Mouse (Mus musculus): Measurements from ENCODE around the gene Sox5. TPM values are rescaled to one million over a fixed set of nuclear protein-coding genes. Genes with fewer than 3 reads are reported as not detected.

Gene Sox5
- polyA plus RNA-seq, 1 experiment from 2014 or later = 38.9 TPM

GRCm38 (mm10) chr6:144641888-144642287, 139.9 kb downstream of the Sox5 start:
- no peak overlapping the region for H3K27ac ChIP-seq (replicated peaks)
- H3K9ac ChIP-seq = no peak overlapping the region
- H3K36me3 ChIP-seq = no peaks in the 10 kb centered on the region
- 0 out of 2 replicates have a peak, but pooled peaks cover 4% of the 10 kb centered on the region for H3K4me1 ChIP-seq (replicated peaks)
- H3K4me2 ChIP-seq = no peak overlapping the region
- no peak overlapping the region for H3K4me3 ChIP-seq
- ATAC-seq (ENCODE audit: low FRiP score, low read depth) = no peak
- no peaks in the 10 kb centered on the region for H3K9me3 ChIP-seq
- H3K27me3 ChIP-seq = no peaks in the 10 kb centered on the region
- 75% methylated on average over 5 of the region's 5 CpGs for WGBS

GRCm38 (mm10) chr6:144640591-144640990, 141.2 kb downstream of the Sox5 start:
- H3K9ac ChIP-seq = no peak overlapping the region
- no peak for ATAC-seq (ENCODE audit: low FRiP score, low read depth)
- H3K4me1 ChIP-seq (replicated peaks) = 0 out of 2 replicates have a peak, but pooled peaks cover 4% of the 10 kb centered on the region
- H3K9me3 ChIP-seq = no peaks in the 10 kb centered on the region
- WGBS = 78% methylated on average over 3 of the region's 3 CpGs
- H3K36me3 ChIP-seq = no peaks in the 10 kb centered on the region
- no peaks in the 10 kb centered on the region for H3K27me3 ChIP-seq
- no peak overlapping the region for H3K4me2 ChIP-seq
- no peak overlapping the region for H3K4me3 ChIP-seq
- H3K27ac ChIP-seq (replicated peaks) = no peak overlapping the region

- WGBS = 48% methylated on average over 5 of the region's 5 CpGs
- Histone ChIP-seq H3K4me3 (no peak overlapping the region), H3K4me1 (replicated peaks) (0 out of 2 replicates have a peak, but pooled peaks cover 4% of the 10 kb centered on the region), H3K9ac (no peak overlapping the region), H3K27me3 (no peaks in the 10 kb centered on the region), H3K9me3 (no peaks in the 10 kb centered on the region), H3K27ac (replicated peaks) (no peak overlapping the region), H3K4me2 (no peak overlapping the region), H3K36me3 (no peaks in the 10 kb centered on the region)
- no peak for ATAC-seq (ENCODE audit: low FRiP score, low read depth)
Observed at GRCm38 (mm10) chr6:144638547-144638946, 143.2 kb downstream of the Sox5 start.

- no peaks in the 10 kb centered on the region for H3K4me1 ChIP-seq (replicated peaks)
- no peak overlapping the region for H3K4me3 ChIP-seq
- no peaks in the 10 kb centered on the region for H3K36me3 ChIP-seq
- H3K9me3 ChIP-seq = no peaks in the 10 kb centered on the region
- no peaks in the 10 kb centered on the region for H3K27me3 ChIP-seq
- no peak for ATAC-seq (ENCODE audit: low FRiP score, low read depth)
- no peak overlapping the region for H3K9ac ChIP-seq
- 88% methylated on average over 7 of the region's 7 CpGs for WGBS
- no peak overlapping the region for H3K4me2 ChIP-seq
- H3K27ac ChIP-seq (replicated peaks) = no peak overlapping the region
Observed at GRCm38 (mm10) chr6:144627539-144628115, 154.2 kb downstream of the Sox5 start.

- Histone ChIP-seq H3K4me1 (replicated peaks) (no peaks in the 10 kb centered on the region), H3K4me2 (no peak overlapping the region), H3K9ac (no peak overlapping the region), H3K27me3 (no peaks in the 10 kb centered on the region), H3K9me3 (no peaks in the 10 kb centered on the region), H3K36me3 (no peaks in the 10 kb centered on the region), H3K4me3 (no peak overlapping the region), H3K27ac (replicated peaks) (no peak overlapping the region)
- 73% methylated on average over 3 of the region's 3 CpGs for WGBS
- no peak for ATAC-seq (ENCODE audit: low FRiP score, low read depth)
Observed at GRCm38 (mm10) chr6:144621089-144621769, 160.5 kb downstream of the Sox5 start.

GRCm38 (mm10) chr6:144611383-144611791, 170.4 kb downstream of the Sox5 start:
- WGBS = 3% methylated on average over 4 of the region's 4 CpGs
- H3K9me3 ChIP-seq = no peaks in the 10 kb centered on the region
- peak overlapping the region; percentile 24; the same call in 1 of the 2 replicates for H3K4me2 ChIP-seq
- peaks cover 14% of the 10 kb centered on the region for H3K4me1 ChIP-seq (replicated peaks)
- 0 out of 2 replicates have a peak overlapping the region, but pooled peaks have one; percentile 6 for H3K9ac ChIP-seq
- no peaks in the 10 kb centered on the region for H3K36me3 ChIP-seq
- peak; percentile 75; the same call in 1 of the 2 replicates for ATAC-seq (ENCODE audit: low FRiP score, low read depth)
- no peaks in the 10 kb centered on the region for H3K27me3 ChIP-seq
- H3K4me3 ChIP-seq = no peak overlapping the region
- peak overlapping the region; percentile 3 for H3K27ac ChIP-seq (replicated peaks)

- no peak for ATAC-seq (ENCODE audit: low FRiP score, low read depth)
- Histone ChIP-seq H3K27ac (replicated peaks) (peak overlapping the region; percentile 3; the same call in 1 of the 2 replicates), H3K4me1 (replicated peaks) (peaks cover 14% of the 10 kb centered on the region), H3K9ac (0 out of 2 replicates have a peak overlapping the region, but pooled peaks have one; percentile 6), H3K4me2 (peak overlapping the region; percentile 24), H3K9me3 (no peaks in the 10 kb centered on the region), H3K36me3 (no peaks in the 10 kb centered on the region), H3K27me3 (no peaks in the 10 kb centered on the region), H3K4me3 (no peak overlapping the region)
- WGBS = 40% methylated on average over 8 of the region's 8 CpGs
Observed at GRCm38 (mm10) chr6:144610878-144611277, 170.9 kb downstream of the Sox5 start.

- Histone ChIP-seq H3K4me2 (no peak overlapping the region), H3K9ac (no peak overlapping the region), H3K4me3 (no peak overlapping the region), H3K9me3 (no peaks in the 10 kb centered on the region), H3K4me1 (replicated peaks) (peaks cover 4% of the 10 kb centered on the region; the same call in 1 of the 2 replicates), H3K27ac (replicated peaks) (no peak overlapping the region), H3K36me3 (no peaks in the 10 kb centered on the region), H3K27me3 (no peaks in the 10 kb centered on the region)
- WGBS = 92% methylated on average over 4 of the region's 4 CpGs
- ATAC-seq (ENCODE audit: low FRiP score, low read depth) = no peak
Observed at GRCm38 (mm10) chr6:144602883-144603282, 178.9 kb downstream of the Sox5 start.

- no peaks in the 10 kb centered on the region for H3K9me3 ChIP-seq
- peaks cover 16% of the 10 kb centered on the region for H3K4me1 ChIP-seq (replicated peaks)
- no peak overlapping the region for H3K4me3 ChIP-seq
- no peak overlapping the region for H3K9ac ChIP-seq
- H3K4me2 ChIP-seq = no peak overlapping the region
- WGBS = 87% methylated on average over 5 of the region's 5 CpGs
- H3K27me3 ChIP-seq = no peaks in the 10 kb centered on the region
- H3K27ac ChIP-seq (replicated peaks) = no peak overlapping the region
- no peaks in the 10 kb centered on the region for H3K36me3 ChIP-seq
- no peak for ATAC-seq (ENCODE audit: low FRiP score, low read depth)
Observed at GRCm38 (mm10) chr6:144600351-144600750, 181.4 kb downstream of the Sox5 start.

GRCm38 (mm10) chr6:144598324-144598973, 183.3 kb downstream of the Sox5 start:
- Histone ChIP-seq H3K27me3 (no peaks in the 10 kb centered on the region), H3K9ac (no peak overlapping the region), H3K36me3 (no peaks in the 10 kb centered on the region), H3K9me3 (no peaks in the 10 kb centered on the region), H3K4me2 (no peak overlapping the region), H3K4me3 (no peak overlapping the region), H3K4me1 (replicated peaks) (peaks cover 16% of the 10 kb centered on the region), H3K27ac (replicated peaks) (no peak overlapping the region)
- ATAC-seq (ENCODE audit: low FRiP score, low read depth) = no peak
- WGBS = 48% methylated on average over 6 of the region's 6 CpGs

GRCm38 (mm10) chr6:144596536-144597210, 185.1 kb downstream of the Sox5 start:
- Histone ChIP-seq H3K4me1 (replicated peaks) (peaks cover 16% of the 10 kb centered on the region), H3K27me3 (no peaks in the 10 kb centered on the region), H3K9me3 (no peaks in the 10 kb centered on the region), H3K4me2 (no peak overlapping the region), H3K9ac (no peak overlapping the region), H3K27ac (replicated peaks) (no peak overlapping the region), H3K36me3 (no peaks in the 10 kb centered on the region), H3K4me3 (no peak overlapping the region)
- peak; percentile 45; the same call in 1 of the 2 replicates for ATAC-seq (ENCODE audit: low FRiP score, low read depth)
- WGBS = 58% methylated on average over 8 of the region's 8 CpGs

GRCm38 (mm10) chr6:144584854-144585253, 196.9 kb downstream of the Sox5 start:
- Histone ChIP-seq H3K4me3 (no peak overlapping the region), H3K4me1 (replicated peaks) (no peaks in the 10 kb centered on the region), H3K9ac (no peak overlapping the region), H3K4me2 (no peak overlapping the region), H3K36me3 (no peaks in the 10 kb centered on the region), H3K9me3 (no peaks in the 10 kb centered on the region), H3K27me3 (no peaks in the 10 kb centered on the region), H3K27ac (replicated peaks) (no peak overlapping the region)
- 40% methylated on average over 5 of the region's 5 CpGs for WGBS
- ATAC-seq (ENCODE audit: low FRiP score, low read depth) = no peak

Measured in hindbrain, embryonic 15.5 days (tissue).